Mouse (Mus musculus) CH12.LX (cell line): ENCODE data around the gene Map1lc3a.

Experiments
- CTCF ChIP-seq, 2 experiments: IDR thresholded peaks in 1 of 2; conservative IDR thresholded peaks in 1 of 2; 2 replicates each; pipeline ENCODE4 v1.5.1; 2011 to 2012; ENCODE audit warnings: low read depth in 2 of 2, low read length in 2 of 2, improper control_type of control experiment in 1 of 2, inconsistent platforms in 1 of 2, mild to moderate bottlenecking in 1 of 2, moderate library complexity in 1 of 2
- ETS1 ChIP-seq: conservative IDR thresholded peaks from 2 replicates; pipeline ENCODE4 v1.6.1; 2012; ENCODE audit warnings: low read depth, mild to moderate bottlenecking, inconsistent platforms, low read length, improper control_type of control experiment, moderate library complexity
- USF2 ChIP-seq: conservative IDR thresholded peaks from 2 replicates; pipeline ENCODE4 v1.6.1; 2011; ENCODE audit warnings: low read depth, low read length, improper control_type of control experiment
- ZC3H11A ChIP-seq: IDR thresholded peaks from 2 replicates; pipeline ENCODE4 v1.6.1; 2012; ENCODE audit warnings: low read depth, mild to moderate bottlenecking, inconsistent platforms, low read length, improper control_type of control experiment
- ZKSCAN1 ChIP-seq: IDR thresholded peaks from 2 replicates; pipeline ENCODE4 v1.6.1; 2012; ENCODE audit warnings: low read depth, inconsistent platforms, low read length, improper control_type of control experiment, borderline replicate concordance
- ZMIZ1 ChIP-seq: IDR thresholded peaks from 2 replicates; pipeline ENCODE4 v1.6.1; 2012; ENCODE audit warnings: low read depth, mild to moderate bottlenecking, inconsistent platforms, low read length, improper control_type of control experiment

DNA sequence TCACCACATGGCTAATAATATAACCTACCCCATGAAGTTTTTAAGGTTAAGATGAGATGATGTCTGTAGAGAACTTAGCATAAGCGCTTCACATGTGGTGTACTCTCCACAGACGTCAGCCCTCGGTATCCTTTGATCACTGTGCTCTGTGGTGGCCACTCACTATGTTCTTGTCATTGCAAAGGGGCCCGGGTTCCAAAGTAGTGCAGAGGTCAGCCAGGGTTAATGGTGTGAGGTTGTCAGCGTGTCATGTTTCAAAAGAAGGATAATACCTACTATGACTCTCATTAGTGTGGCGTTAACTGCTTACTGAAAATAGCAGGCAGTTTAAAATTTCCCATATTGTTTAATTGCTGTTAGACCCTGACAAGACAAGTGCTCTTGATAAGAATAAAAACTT, 37.6 kb downstream of the Map1lc3a start:
- no peak for TF ChIP-seq ZKSCAN1
- TF ChIP-seq CTCF (conservative IDR thresholded peaks at IDR 0.05 in 1 of 2, IDR thresholded peaks at IDR 0.05 in 1 of 2; ENCODE audit: low read depth in 2 of 2, low read length in 2 of 2) = no peak
- TF ChIP-seq ETS1 = no peak
- TF ChIP-seq USF2 = no peak
- TF ChIP-seq ZC3H11A = no peak
- TF ChIP-seq ZMIZ1 = no peak
